Mouse (Mus musculus) heart, postnatal 14 days (tissue): ENCODE data around the gene B230118H07Rik. TPM values are rescaled to one million over a fixed set of nuclear protein-coding genes. Genes with fewer than 3 reads are reported as not detected.
A peak's percentile ranks its signal among the peaks of the same experiment; 100 is the strongest.

ENCODE experiments used
- DNase-seq, 2 experiments: peaks; one replicate each; pipeline ENCODE4 v3.0.0; 2021 to 2022
- intact Hi-C: fragments of 180-260 bp; cut with DNase I; formaldehyde crosslinking; loops from one replicate; pipeline ENCODE4 v1.15.1; 2025
- long read RNA-seq, 2 experiments: library from polyadenylated mRNA; stranded (forward); transcript quantifications; one replicate each; pipeline ENCODE4 v2.0.0; 2021
- total RNA-seq, 2 experiments: library from RNA; stranded (reverse); gene quantifications; 2 replicates each; pipeline ENCODE4 v1.2.3; 2021

The B230118H07Rik gene
- total RNA-seq = 10 to 100 TPM; 69.2 to 69.8 TPM
- long read RNA-seq, experiment 1, transcript B230118H07Rik-203 (7 exons, 2,273 nt) = major isoform, 78 of 106 reads
- long read RNA-seq, experiment 1, partial matches to known transcripts = 18 of 106 reads
- long read RNA-seq, experiment 1, other reads (novel, unspliced or antisense) = 8 of 106 reads
- long read RNA-seq, experiment 2, transcript B230118H07Rik-203 (7 exons, 2,273 nt) = major isoform, 50 of 64 reads
- long read RNA-seq, experiment 2, partial matches to known transcripts = 9 of 64 reads
- long read RNA-seq, experiment 2, other reads (novel, unspliced or antisense) = 4 of 64 reads

DNA sequence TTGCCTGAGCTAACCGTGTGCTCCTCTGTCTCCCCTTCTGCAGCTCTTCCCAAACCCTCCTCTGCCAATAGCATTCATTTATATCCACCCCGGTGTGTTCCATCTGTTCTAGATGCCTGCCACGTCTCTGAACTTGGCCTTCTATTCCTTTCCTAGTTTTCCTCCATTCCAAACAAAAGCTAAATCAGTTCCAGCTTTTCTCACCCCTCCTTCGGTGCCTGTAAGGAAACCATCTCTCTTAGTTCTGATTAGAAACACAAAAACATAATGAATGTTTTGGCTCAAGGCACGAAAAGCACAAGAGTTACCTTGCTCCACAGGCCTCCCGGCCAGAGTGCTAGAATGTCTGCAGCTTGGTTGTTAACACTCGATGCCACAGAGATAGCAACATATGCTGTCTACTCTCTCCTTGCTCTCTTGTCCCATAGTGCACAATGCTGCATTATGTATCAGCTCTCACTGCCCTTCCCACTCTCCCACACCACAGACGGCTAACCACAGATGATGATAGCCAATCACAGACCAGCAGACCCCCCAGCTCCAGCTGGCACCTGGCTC is at the start of gene B230118H07Rik, which contains the start of gene Rag1:
Gene B230118H07Rik (minus strand): TSS at position 419 of the 558 bp plus-strand sequence.
Gene Rag1 (minus strand): TSS at position 388 of the 558 bp plus-strand sequence.
- intact Hi-C loops = no loop called here
- no peak for DNase-seq

DNA sequence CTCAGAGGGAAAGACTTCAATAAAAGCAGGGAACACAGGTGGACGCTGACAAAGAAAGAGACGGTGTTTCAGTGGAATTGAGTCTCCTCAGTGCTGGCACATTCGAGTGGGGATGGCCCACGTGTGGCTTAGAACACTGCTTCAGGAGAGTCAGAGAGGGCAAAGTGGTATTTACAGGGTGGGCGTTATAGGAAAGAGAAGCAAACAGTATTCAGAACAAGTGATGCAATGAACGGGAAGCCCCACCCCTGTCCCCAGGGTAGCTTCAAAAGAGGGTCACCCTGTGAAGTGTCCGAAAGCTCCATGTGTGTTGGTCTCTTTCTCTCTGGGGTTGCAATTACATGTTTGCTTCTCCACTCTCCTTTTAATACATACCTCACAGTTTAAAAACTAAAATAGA is 46.3 kb upstream of the B230118H07Rik start:
- no peak for DNase-seq

DNA sequence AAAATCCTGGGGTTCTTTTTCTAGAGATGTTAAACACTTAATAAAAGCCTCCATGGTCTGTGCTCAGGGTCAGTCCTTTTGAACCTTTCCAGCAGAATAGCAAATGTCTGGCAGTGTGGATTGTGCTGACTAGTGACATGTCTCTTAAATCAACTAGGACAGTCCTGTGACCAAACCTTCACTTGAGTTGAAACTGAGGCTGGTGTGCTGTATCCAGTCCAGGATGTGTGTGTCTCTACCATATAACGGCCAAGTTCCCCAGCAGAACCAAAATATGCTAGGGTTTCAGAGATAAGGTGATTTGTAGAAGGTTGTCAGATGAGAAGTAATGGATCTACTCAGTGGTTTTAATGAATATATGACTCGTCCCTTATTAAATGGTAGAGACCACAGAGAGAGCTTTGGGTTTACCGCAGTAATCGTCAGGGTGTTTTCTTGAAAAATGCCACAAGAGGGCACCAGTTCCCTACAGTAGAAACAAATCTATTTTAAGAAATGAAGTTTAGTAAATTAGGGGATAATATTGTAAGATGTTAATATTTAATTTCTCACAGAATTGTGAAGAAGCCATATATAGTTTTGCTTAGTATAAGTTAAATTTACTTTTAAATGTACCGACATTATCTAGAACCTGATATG is 44.4 kb upstream of the B230118H07Rik start:
- DNase-seq = peak in 1 of 2 experiments; percentile 31

More for the DNA sequence above, 46.3 kb upstream of the B230118H07Rik start:
- intact Hi-C loops = loop anchor here (5.0 to 10.0 kb wide), 3 partner anchors 132 to 759 kb away; partner anchors contain the start of gene Fjx1

DNA sequence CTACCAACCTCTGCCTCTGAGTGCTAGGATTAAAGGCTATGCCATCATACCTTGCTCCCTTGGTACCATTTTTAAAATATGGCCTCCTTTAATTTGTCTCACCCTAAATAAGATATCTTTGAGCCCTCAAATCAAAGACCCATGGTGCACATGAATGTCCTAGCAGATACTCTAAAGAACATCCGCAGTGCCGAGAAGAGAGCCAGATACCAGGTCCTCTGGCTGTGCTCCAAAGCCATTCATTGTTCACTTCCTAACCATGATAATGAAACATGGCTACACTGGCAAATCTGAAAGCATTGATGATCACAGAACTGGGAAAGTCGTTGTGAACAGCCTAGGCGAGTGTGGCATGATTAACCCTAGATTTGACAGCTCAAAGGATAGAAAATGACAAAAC is 43.7 kb upstream of the B230118H07Rik start:
- no peak for DNase-seq
- intact Hi-C loops = loop anchor here (1.0 to 10.0 kb wide), 3 partner anchors 178 to 762 kb away; partner anchors contain the start of gene Fjx1

More for the DNA sequence above, 44.4 kb upstream of the B230118H07Rik start:
- intact Hi-C loops = loop anchor here (1.0 to 10.0 kb wide), 3 partner anchors 178 to 761 kb away; partner anchors contain the start of gene Fjx1

DNA sequence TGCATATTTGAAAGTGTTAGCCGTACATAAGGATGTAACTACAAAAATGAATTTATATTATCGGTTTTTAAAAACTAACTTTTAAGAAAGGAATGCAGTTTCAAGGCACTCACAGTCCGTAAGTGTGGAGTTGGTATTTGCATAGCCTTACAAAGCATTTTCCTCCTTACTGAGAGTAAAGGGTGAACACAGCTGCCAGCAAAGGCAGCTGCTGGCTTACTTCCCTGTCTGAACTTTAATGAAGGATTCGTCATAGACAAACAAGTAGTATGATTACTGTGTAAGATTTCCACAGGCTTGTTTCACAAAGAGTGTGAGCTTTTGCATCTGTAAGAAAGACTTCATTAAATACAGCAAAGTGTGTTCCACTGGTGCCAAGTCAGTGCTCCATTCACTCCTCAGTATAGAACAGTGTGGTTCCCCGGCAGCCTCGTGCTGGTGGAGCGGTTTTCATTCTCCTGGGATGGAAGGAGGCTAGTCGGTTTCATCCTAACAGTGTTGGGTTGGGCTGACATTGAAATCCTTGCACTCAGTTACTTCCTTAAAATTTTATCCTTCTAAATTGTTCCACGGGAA is 41.0 kb upstream of the B230118H07Rik start:
- intact Hi-C loops = loop anchor here (10.0 kb wide), 2 partner anchors 604 to 764 kb away; partner anchors contain the start of gene Fjx1
- DNase-seq = no peak

DNA sequence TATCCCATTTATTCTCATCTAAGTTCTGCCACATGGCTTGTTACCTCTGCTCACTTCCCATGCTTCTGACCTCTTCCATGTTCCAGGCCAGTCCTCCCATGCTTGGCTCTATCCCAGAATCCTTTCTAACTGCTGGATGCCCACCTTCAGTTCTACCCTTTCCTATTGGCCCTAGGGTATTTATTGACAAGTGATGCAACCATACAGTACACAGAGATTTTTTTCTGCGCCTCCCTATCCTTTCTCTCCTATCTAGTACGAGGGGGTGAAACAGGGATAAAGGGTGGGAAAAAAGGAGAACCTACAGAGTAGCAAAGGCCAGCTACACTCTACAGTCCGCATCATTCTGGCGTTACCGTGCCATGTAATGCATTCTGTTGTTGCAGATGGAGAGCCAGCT is 38.7 kb upstream of the B230118H07Rik start:
- no peak for DNase-seq
- intact Hi-C loops = no loop called here

DNA sequence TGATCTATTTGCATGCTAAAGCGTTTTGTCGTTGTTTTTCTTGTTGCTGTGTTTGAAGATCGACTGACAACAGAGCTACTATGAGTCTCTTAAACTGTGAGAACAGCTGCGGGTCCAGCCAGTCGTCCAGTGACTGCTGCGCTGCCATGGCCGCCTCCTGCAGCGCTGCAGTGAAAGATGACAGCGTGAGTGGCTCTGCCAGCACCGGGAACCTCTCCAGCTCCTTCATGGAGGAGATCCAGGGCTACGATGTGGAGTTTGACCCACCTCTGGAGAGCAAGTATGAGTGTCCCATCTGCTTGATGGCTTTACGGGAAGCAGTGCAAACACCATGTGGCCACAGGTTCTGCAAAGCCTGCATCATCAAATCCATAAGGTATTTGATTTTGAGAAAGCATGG is 35.1 kb upstream of the B230118H07Rik start:
- intact Hi-C loops = no loop called here
- DNase-seq = peak; percentile 26 to 39

DNA sequence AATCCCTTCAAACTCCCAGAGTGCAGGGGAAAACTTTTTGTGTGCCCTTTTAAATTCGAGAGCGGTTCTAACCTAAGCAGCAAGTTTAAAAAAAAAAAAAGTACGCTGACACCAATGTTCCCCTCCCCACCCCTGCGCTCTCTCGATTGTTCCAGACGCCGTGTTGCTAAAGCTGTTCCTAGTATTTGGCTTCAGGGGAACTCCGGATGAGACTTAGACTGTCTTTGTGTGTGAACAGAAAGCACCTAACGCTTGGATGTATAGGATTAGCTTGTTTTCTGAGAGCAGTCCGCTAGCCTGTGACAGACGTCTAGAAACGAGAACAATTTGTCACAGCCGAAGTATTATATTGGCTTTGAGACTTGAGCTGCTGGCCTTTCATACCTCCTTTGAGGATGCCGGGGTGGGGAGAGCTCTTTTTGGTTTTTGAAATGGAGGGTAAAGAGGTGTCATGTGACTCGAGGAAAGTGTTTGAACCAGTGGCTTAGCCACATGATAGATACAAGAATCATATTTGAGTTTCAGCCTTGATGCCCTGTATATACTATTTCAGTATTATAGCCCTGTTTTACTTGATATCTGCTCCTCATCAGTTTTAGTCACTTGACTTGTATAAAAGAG is 29.9 kb upstream of the B230118H07Rik start:
- intact Hi-C loops = no loop called here
- no peak for DNase-seq

DNA sequence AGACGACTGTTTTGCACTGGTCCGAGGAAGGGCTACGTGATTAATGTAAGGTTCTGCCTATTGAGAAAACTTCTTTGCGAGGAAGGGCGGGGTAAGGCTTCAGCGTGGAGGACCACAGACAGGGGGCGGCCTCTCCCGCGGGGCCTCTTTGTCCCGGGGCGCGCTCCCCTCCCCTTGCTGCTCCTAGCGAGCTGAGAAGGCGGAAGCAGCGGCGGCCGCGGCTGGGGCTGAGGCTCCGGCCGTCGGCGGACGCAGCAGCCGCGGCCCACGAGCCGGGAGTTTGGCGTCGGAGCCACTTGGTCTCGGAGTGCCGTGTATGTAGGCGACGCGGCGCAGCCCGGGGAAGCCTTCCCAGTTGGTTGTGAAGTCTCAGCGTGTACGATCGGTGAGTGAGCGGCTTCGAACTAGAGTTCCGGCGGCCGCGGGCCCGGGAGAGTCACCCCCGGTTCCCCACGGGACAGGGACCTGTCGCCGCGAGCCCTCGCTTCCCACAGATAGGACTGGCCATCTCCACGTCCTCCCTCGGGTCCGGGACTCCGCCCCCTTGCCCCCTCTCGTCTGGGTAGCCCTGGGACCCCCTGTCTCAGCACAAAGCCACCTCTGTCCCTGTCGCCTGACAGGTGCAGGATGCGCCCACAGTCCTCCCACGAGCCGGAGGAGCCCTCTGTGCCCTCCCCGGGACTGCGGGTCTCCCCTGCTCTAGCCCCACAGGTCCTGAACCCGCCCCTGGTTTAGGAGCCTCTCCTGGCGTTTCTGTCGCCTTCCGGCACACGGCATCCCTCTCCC is 29.1 kb upstream of the B230118H07Rik start, which contains the start of gene Traf6:
Gene Traf6 (plus strand): TSS at position 194 of the 786 bp plus-strand sequence.
- intact Hi-C loops = no loop called here
- DNase-seq = peak; percentile 88 to 92

DNA sequence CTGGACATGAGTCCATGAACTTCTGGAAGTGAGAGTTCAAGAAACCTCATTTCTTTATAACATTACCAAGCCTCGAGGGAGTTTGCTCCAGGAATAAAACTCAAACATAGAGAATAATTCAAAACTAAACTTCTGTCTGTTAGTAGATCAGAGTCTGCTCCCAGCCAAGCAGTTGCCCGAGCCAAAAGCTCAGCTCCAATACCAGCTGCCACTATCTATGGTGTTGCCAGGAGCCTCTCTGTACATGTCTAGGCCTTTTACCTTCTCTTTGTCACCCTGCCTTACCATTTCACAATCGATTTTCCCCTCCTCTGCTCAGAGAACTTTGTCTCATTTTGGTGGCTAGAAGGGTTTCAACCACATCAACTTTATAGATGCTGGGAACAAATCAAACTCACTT is 24.2 kb upstream of the B230118H07Rik start:
- intact Hi-C loops = no loop called here
- no peak for DNase-seq

DNA sequence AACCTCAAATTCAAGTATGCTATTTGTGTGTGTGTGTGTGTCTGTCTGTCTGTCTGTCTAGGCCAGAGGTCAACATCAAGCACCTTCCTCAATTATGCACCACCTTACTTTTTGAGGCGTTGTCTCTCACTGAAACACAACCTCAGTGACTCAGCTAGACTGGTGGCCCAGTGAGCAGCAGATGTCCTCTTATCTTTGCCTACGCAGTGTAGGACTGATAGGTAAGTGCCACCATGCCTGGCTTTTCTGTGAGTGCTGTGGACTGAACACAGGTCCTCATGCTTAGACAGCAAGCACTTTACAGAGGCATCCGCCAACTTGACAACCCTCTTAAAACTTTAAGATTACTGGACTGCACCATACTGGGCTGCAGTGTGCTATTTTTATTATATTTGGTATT is 19.4 kb upstream of the B230118H07Rik start:
- intact Hi-C loops = no loop called here
- DNase-seq = no peak

DNA sequence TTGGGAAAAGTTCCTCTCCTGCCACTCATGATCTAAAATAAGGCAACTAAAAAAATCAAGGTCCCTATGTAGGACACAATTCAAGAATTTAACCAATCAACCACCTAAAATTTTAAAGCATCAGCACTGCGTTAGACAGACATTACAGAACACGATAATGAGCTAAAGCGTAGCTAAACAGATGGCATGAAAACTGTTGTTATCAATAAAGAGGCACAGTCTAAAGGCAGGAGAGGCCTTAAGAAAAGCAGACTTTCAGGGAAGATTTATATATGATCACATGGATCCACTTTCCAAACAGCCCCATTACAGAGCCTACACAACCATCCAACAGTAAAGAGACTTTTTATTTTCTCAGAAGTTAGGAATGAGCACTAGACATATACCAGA is 16.4 kb upstream of the B230118H07Rik start:
- intact Hi-C loops = no loop called here
- DNase-seq = no peak

DNA sequence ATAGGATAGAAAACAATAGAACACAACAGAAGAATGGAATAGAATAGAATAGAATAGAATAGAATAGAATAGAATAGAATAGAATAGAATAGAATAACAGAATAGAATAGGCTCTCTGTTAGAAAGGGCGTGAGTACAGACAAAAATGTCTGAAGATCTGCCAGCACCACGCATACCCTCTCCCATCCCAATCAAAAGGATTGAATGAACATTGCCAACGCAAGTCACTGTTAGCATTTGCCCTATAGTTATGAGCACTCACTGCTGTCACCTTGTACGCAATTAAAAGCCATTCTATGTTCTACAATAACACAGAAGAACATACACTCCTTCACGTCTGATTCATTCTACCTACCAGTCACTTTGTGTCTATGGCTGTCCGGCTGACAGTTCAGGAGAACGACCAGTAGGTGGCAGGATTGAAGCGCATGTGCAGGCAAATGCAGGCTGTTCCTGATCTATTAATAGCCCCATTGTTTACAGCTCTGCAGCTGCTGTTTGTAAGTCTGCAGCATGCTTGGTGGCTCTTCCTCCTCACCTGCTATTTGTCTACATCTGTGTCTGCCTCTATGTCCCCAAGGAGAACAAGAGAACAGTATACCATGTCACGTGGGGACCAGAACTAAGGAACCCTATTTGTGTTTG is 15.8 kb upstream of the B230118H07Rik start:
- intact Hi-C loops = no loop called here
- DNase-seq = peak; percentile 75 to 83

DNA sequence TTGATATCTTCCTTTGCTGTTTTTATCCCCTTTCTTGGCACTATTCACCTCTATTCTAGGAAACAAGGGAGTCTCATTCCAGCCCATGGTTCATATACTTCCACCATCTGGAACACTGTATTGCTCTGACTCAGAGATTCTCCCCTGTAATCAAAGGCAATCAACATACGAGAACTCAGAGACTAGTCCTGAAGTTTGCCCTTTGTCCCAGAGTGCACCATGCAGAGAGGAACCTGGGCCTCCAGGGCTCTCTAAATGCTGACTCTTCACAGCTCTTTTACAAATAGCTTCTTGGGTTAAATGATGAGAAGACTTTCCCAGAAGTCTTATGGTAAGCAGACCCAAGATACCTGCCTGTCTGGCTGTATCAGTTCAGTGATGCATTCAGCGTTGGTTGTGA is 11.2 kb upstream of the B230118H07Rik start:
- intact Hi-C loops = no loop called here
- no peak for DNase-seq

DNA sequence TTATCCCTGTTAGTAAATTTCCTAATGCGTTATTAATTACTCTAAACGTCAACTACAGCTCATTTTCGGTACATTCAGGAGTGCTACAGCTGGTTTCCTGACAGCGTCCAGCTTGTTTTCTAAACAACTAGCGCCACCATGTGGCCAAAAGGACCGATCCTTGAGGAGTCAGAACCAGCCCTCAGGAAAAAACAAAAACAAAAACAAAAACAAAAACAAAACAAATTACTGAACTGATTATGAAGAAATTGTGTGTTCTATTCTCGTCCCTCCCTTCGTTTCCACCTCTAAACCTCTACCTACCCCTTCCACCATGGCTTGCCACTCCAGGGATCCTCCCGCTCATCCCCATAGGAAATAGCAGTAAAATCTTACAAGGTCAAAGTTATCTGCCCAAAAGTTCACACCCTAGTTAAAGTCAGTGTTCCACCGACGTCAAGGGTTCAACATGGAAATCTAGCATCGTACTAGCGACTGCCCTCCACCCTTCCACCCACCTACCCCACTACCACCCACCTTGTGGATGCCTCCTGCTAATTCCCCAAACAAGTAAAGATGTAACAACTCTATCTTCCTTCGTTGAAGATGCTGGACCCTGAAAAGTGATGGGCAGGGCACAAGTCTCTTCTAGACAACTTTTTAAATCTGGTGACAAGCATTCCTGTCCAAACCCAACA is 3.7 kb upstream of the B230118H07Rik start:
- peak; percentile 71 to 87 for DNase-seq

DNA sequence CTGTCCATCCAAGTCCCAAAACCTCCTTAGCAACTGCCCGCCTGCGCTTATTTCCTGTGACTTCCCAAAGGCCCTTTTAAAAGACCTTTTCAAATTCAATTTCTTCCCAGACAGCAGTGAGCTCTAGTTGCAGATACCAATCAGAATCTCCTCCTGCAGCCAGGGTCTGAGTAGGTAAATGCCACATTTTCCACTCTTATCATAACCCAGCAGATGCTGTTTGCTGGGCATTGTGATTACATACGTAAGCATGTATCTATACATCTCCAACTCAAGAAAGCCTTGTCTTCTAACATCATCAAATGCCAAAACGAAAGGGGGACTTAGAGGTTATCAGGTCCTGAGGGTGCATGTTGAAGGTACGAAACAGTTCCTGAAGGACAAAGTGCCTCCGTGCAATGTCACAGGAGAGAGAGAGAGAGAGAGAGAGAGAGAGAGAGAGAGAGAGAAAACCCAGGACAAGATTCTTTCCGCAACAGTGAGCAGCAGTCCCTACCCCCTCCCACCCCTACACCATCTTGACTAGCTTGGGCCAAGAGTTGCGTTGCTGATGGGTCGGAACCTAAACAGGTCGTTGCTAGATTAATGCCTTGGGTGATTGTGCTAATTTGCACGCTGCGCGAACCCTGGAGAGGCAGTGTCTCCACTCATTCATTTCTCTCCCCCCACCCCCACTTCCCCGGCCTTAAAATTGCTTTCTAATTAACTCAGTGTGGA is 3.0 kb upstream of the B230118H07Rik start:
- intact Hi-C loops = loop anchor here (2.0 kb wide), 2 partner anchors 54 to 126 kb away; no protein-coding TSS in a partner anchor
- no peak for DNase-seq

More for the DNA sequence above, 3.7 kb upstream of the B230118H07Rik start:
- intact Hi-C loops = loop anchor here (1.0 to 2.0 kb wide), 3 partner anchors 54 to 181 kb away; no protein-coding TSS in a partner anchor

DNA sequence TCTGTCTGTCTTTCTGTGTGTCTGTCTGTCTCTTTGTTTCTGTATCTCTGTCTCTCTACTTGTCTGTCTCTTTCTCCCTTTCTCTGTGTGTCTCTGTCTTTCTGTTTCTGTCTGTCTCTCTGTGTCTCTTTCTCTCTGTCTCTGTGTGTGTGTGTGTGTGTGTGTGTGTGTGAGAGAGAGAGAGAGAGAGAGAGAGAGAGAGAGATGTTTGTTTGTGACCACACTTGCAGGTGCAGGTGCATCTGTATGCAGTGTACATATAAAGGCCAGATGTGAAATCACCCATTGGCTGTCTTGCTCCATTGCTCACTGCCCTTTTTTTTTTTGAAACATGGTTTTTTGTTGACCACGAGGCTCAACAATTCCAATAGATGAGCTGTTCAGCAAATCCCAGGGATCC is 1.1 kb upstream of the B230118H07Rik start:
- intact Hi-C loops = no loop called here

DNA sequence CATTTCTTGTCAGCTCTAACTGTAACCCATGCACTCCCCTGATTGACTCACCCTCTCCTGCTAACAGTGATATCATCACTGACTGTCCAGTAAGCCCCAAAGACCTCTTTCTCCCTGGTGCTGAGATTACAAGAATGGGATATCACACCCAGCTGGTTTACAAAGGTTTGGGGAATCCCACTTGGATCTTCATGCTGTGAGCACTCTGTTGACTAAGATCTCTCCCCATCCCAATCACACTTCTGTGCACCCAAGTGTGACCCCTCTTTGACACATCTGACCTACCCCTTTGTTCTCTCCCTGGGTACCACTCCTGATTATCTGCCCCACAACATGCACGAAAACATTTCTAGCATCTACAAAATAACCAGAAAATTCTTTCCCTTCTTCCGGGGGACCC is 971 bp downstream of the B230118H07Rik start:
- intact Hi-C loops = no loop called here
- DNase-seq = no peak

More for the DNA sequence above, 1.1 kb upstream of the B230118H07Rik start:
- no peak for DNase-seq
